Mouse (Mus musculus): ENCODE data around the gene Fgd5.

DNA sequence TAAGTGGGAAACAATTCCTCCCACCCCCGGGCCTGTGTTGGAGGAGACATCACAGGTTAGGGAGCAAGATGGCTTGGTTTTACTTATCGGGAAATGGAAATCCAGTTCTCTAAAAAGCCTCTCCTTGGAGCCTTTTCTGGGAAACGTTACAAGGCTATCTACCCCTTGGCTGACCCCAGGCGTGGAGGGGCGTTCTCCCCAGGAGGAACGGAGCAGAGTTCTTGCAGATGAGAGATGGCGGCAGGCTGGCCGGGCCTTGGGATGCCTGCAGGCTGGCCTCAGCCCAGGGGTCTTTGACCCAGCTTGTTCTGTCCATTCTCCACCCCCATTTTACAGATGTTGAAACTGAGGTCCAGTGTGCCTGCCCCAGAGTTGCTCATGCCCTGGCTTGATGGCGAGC is 42.4 kb downstream of the Fgd5 start:
- no peak for TF ChIP-seq CTCF (IDR thresholded peaks at IDR 0.05; ENCODE audit: control insufficient read depth, insufficient read depth, insufficient replicate concordance, low read depth, low read length)
- no peak for TF ChIP-seq POLR2A (IDR thresholded peaks at IDR 0.05; ENCODE audit: control insufficient read depth, low read depth, low read length)

Data from testis, adult 2 months (tissue).